ENCODE assay signal across 8 mouse cellular contexts in the genomic region with DNA sequence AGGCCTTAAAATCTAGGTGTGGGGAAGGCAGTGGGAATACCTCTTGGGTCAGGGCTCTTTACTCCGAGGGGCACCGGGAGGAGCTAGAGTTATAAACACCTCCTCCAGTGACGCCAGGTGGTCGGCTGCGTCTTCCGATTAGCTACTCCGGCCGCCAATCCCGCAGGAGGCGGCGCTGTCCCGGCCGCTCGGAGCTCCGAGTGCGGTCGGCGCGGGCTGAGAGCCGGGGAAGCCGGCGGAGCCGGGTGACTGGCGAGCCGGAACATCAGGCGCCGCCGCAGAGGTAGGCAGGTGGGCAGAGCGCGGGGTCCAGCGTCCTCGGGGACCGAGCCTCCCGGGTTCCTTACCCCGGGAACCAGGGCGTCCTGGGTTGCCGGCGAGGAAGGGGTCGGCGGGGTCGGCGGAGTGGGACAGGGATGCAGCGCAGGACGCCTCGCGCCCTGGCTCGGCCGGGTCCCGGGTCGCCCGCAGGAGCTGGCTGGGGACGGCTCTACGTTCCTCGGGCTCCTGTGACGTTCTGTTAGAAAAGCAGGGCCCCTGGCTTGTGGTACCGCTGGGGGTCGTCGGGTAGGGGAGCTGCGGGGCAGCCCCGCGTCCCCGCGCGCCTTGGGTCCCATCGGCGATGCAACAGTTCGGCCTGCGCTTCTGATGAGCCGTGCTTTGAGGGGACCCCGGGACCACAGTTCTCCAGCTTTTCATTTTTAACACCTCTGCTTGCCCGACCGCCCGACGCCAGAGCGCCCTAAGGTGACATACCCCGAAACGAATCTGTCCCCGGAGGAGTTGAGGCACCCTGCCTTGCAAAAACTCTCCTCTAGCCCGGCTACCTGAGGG. TPM values are rescaled to one million over a fixed set of nuclear protein-coding genes. Genes with fewer than 3 reads are reported as not detected.
DNase-seq lines count a peak whose midpoint lies in the region; ATAC-seq and TF ChIP-seq lines count a peak whose summit lies in the region.

A gene (plus strand): TSS at position 214 of the 834 bp plus-strand sequence.

- peak within 1 kb of the TSS; percentile 80 for H3K4me3 ChIP-seq in embryonic facial prominence, embryonic 11.5 days (ENCODE audit: low read depth, low read length)
- peak within 1 kb of the TSS; percentile 55 for H3K4me3 ChIP-seq in heart, adult 2 months
- H3K4me3 ChIP-seq in limb, embryonic 11.5 days (ENCODE audit: low read depth, low read length) = peak within 1 kb of the TSS; percentile 75
- peak within 1 kb of the TSS; percentile 67 for H3K4me3 ChIP-seq in midbrain, embryonic 11.5 days (ENCODE audit: low read depth, low read length)

- DNase-seq in CD4-positive, CD25-positive, alpha-beta regulatory T cell, adult 2 months (ENCODE audit: low read depth, low spot score) = peak; percentile 10
- peak; percentile 91 for DNase-seq in embryonic facial prominence, embryonic 11.5 days (ENCODE audit: low spot score)
- peak; percentile 88 to 90 for DNase-seq in heart, adult 2 months
- peak; percentile 79 for DNase-seq in kidney, adult 18-20 months
- peak; percentile 89 for DNase-seq in limb, embryonic 11.5 days (ENCODE audit: low spot score)
- peak; percentile 97 for DNase-seq in midbrain, embryonic 11.5 days (ENCODE audit: low spot score, missing footprints)
- peak; percentile 21 to 66 for DNase-seq in spleen, postnatal 4 days (ENCODE audit: low spot score in 2 of 2)

- H3K4me2 ChIP-seq in embryonic facial prominence, embryonic 11.5 days (ENCODE audit: low read depth, low read length) = peak within 1 kb of the TSS; percentile 94
- H3K4me2 ChIP-seq in limb, embryonic 11.5 days (ENCODE audit: low read depth, severe bottlenecking) = peak within 1 kb of the TSS; percentile 87
- H3K4me2 ChIP-seq in midbrain, embryonic 11.5 days = peak within 1 kb of the TSS; percentile 95

- no peaks in the 10 kb centered on the region for H3K9me3 ChIP-seq in embryonic facial prominence, embryonic 11.5 days (replicated peaks; ENCODE audit: control insufficient read depth, low read length)
- no peaks in the 10 kb centered on the region for H3K9me3 ChIP-seq in limb, embryonic 11.5 days (ENCODE audit: control insufficient read depth, low read length)
- H3K9me3 ChIP-seq in midbrain, embryonic 11.5 days (ENCODE audit: control insufficient read depth, low read length) = no peaks in the 10 kb centered on the region

- peak within 1 kb of the TSS; percentile 82 for H3K9ac ChIP-seq in embryonic facial prominence, embryonic 11.5 days (replicated peaks; ENCODE audit: low read length)
- H3K9ac ChIP-seq in heart, adult 2 months (ENCODE audit: low read depth, low read length) = peak within 1 kb of the TSS; percentile 87
- H3K9ac ChIP-seq in limb, embryonic 11.5 days (ENCODE audit: low read length) = peak within 1 kb of the TSS; percentile 82
- H3K9ac ChIP-seq in midbrain, embryonic 11.5 days (ENCODE audit: low read length) = peak within 1 kb of the TSS; percentile 75

- no peaks in the 10 kb centered on the region for H3K27me3 ChIP-seq in embryonic facial prominence, embryonic 11.5 days (ENCODE audit: control insufficient read depth, insufficient read depth, low read length)
- no peaks in the 10 kb centered on the region for H3K27me3 ChIP-seq in heart, adult 2 months (ENCODE audit: control insufficient read depth, insufficient read depth, low read length)
- H3K27me3 ChIP-seq in limb, embryonic 11.5 days (ENCODE audit: control insufficient read depth, insufficient read depth, low read length) = no peaks in the 10 kb centered on the region
- H3K27me3 ChIP-seq in midbrain, embryonic 11.5 days (ENCODE audit: control insufficient read depth, insufficient read depth, low read length) = no peaks in the 10 kb centered on the region

- no peak for ATAC-seq in CD4-positive, CD25-positive, alpha-beta regulatory T cell, adult 4 months
- ATAC-seq in embryonic facial prominence, embryonic 11.5 days (replicated peaks; ENCODE audit: insufficient number of reproducible peaks, low FRiP score, low TSS enrichment, low read depth) = peak; percentile 88
- ATAC-seq in limb, embryonic 11.5 days (ENCODE audit: insufficient number of reproducible peaks, low FRiP score, low TSS enrichment, low read depth) = peak; percentile 86
- peak; percentile 88 for ATAC-seq in midbrain, embryonic 11.5 days (ENCODE audit: low FRiP score)

- TF ChIP-seq CTCF in heart, adult 2 months (IDR thresholded peaks at IDR 0.05) = peak; percentile 42

- H3K27ac ChIP-seq in embryonic facial prominence, embryonic 11.5 days (replicated peaks; ENCODE audit: low read depth, low read length) = no peak within 1 kb of the TSS
- H3K27ac ChIP-seq in heart, adult 2 months = peak within 1 kb of the TSS; percentile 68
- no peak within 1 kb of the TSS for H3K27ac ChIP-seq in limb, embryonic 11.5 days (replicated peaks; ENCODE audit: low read depth, low read length)
- H3K27ac ChIP-seq in midbrain, embryonic 11.5 days (ENCODE audit: low read depth, low read length) = no peak within 1 kb of the TSS

- no peaks in the 10 kb centered on the region for H3K36me3 ChIP-seq in embryonic facial prominence, embryonic 11.5 days (replicated peaks; ENCODE audit: control insufficient read depth, insufficient read depth, low read depth, low read length)
- no peaks in the 10 kb centered on the region; the same call in 1 of the 2 replicates for H3K36me3 ChIP-seq in heart, adult 2 months (ENCODE audit: control insufficient read depth, insufficient read depth, low read length)
- H3K36me3 ChIP-seq in limb, embryonic 11.5 days (ENCODE audit: control insufficient read depth, insufficient read depth, low read length) = no peaks in the 10 kb centered on the region
- H3K36me3 ChIP-seq in midbrain, embryonic 11.5 days (ENCODE audit: control insufficient read depth, insufficient read depth, low read length) = no peaks in the 10 kb centered on the region

- no peaks in the 10 kb centered on the region for H3K79me2 ChIP-seq in heart, adult 2 months (replicated peaks; ENCODE audit: control insufficient read depth, insufficient read depth, low read length)

- TF ChIP-seq POLR2A in heart, adult 2 months (IDR thresholded peaks at IDR 0.05; ENCODE audit: insufficient read depth, low read depth, low read length) = no peak; the same call in 1 of the 2 replicates

- intact Hi-C loops in heart, adult 2 months (cut with DNase I) = no loop called here

- under 1% methylated on average over 77 of the region's 79 CpGs for WGBS in embryonic facial prominence, embryonic 11.5 days
- under 1% methylated on average over 79 of the region's 79 CpGs for WGBS in heart, adult 2 months
- under 1% methylated on average over 73 of the region's 79 CpGs for WGBS in limb, embryonic 11.5 days
- WGBS in midbrain, embryonic 11.5 days = under 1% methylated on average over 79 of the region's 79 CpGs

- TF ChIP-seq EP300 in heart, adult 2 months (IDR thresholded peaks at IDR 0.05; ENCODE audit: insufficient read depth, low read depth, low read length) = no peak

- H3K4me1 ChIP-seq in embryonic facial prominence, embryonic 11.5 days (ENCODE audit: control insufficient read depth, insufficient read depth, low read length) = no peaks in the 10 kb centered on the region
- H3K4me1 ChIP-seq in heart, adult 2 months (ENCODE audit: control insufficient read depth, insufficient read depth, low read length) = peaks cover 4% of the 10 kb centered on the region
- 0 out of 2 replicates have a peak, but pooled peaks cover 5% of the 10 kb centered on the region for H3K4me1 ChIP-seq in limb, embryonic 11.5 days (ENCODE audit: control insufficient read depth, insufficient read depth, low read length)
- peaks cover 12% of the 10 kb centered on the region for H3K4me1 ChIP-seq in midbrain, embryonic 11.5 days (ENCODE audit: control insufficient read depth, insufficient read depth, low read length)

RNA-seq across cellular contexts. Expression of the gene that starts here (rescaled TPM):
- polyA plus RNA-seq in CD4-positive, CD25-positive, alpha-beta regulatory T cell, adult 4 months (2017; shearing (Covaris generic)) = not detected
- polyA plus RNA-seq in embryonic facial prominence, embryonic 11.5 days (2014; fragmentation: Nextera tagmentation; extraction: Ambion mirVana) = 5.1 and 5.6 TPM in 2 replicates
- total RNA-seq in heart, adult 2 months (2021) = 1 to 10 TPM; 1.4 to 2.0 TPM
- polyA plus RNA-seq in heart, adult 2 months (2012; rRNA removed) = 1.7 and 3.1 TPM in 2 replicates
- polyA plus RNA-seq in limb, embryonic 11.5 days (2014; fragmentation: Nextera tagmentation; extraction: Ambion mirVana) = 5.7 and 6.4 TPM in 2 replicates
- polyA plus RNA-seq in midbrain, embryonic 11.5 days (2014; fragmentation: Nextera tagmentation; extraction: Ambion mirVana) = 2.8 and 3.1 TPM in 2 replicates

Comparison
In these comparisons a context has a peak if more than half of its experiments do, and no peak if none do; other contexts are left out.
1. DNase-seq: peak in every context shown above with its lines; median percentile 97 in midbrain, embryonic 11.5 days; 91 in embryonic facial prominence, embryonic 11.5 days; 89 in heart, adult 2 months; 89 in limb, embryonic 11.5 days; 79 in kidney, adult 18-20 months; 44 in spleen, postnatal 4 days; 10 in CD4-positive, CD25-positive, alpha-beta regulatory T cell, adult 2 months.